8 mouse cellular contexts compared by ENCODE assay signal in the genomic region with DNA sequence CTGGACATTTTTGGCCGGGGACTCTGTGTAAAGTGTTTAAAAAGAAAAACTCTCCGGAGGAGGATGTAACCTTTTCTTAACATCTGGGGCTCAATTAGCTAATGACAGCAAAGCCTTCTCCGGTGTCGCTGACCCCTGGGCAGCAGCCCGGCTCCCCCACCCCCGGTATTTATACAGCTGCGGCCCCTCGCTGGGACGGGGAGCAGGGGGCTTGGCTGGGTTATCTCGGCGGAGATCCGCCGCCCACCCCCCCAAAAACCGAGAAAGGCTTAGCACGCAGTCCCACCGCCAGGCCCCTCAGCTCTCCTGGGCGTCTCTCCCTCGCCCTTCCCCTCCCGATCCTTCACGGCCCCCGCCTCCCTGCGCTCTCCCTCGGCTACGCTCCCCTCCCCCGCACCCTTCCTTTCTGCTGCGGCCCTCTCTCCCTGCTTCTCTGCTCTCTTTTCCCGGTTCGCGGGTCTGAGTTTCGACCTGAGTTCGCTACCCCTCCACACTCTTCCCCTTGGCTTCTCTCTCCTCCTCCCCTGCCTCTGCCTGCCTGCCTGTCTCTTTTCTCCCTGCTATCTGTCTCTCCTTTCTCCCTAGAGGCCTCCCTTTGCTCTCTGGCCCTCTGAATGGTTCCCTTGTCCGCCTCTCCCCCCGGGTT. TPM values are rescaled to one million over a fixed set of nuclear protein-coding genes. Genes with fewer than 3 reads are reported as not detected.
DNase-seq lines count a peak whose midpoint lies in the region; ATAC-seq lines count a peak whose summit lies in the region.

No protein-coding gene starts in this region.

- H3K27me3 ChIP-seq in hindbrain, embryonic 12.5 days: peaks cover 75% of the 10 kb centered on the region
- peaks cover 49% of the 10 kb centered on the region for H3K27me3 ChIP-seq in liver, embryonic 16.5 days (ENCODE audit: control insufficient read depth, insufficient read depth, low read depth, low read length)

- peak overlapping the region; percentile 43 for H3K4me3 ChIP-seq in hindbrain, embryonic 12.5 days
- H3K4me3 ChIP-seq in liver, embryonic 16.5 days (ENCODE audit: low read depth, low read length): peak overlapping the region; percentile 52

- peak overlapping the region; percentile 82 for H3K4me2 ChIP-seq in hindbrain, embryonic 12.5 days (replicated peaks)
- H3K4me2 ChIP-seq in liver, embryonic 16.5 days (ENCODE audit: low read depth, low read length): peak overlapping the region; percentile 77

- H3K4me1 ChIP-seq in hindbrain, embryonic 12.5 days: peaks cover 43% of the 10 kb centered on the region
- H3K4me1 ChIP-seq in liver, embryonic 16.5 days (ENCODE audit: control insufficient read depth, low read depth, low read length): no peaks in the 10 kb centered on the region; the same call in none of the 2 replicates

- 1% methylated on average over 32 of the region's 33 CpGs for WGBS in hindbrain, embryonic 12.5 days
- under 1% methylated on average over 30 of the region's 33 CpGs for WGBS in liver, embryonic 16.5 days (ENCODE audit: insufficient replicate concordance)

- ATAC-seq in CD4-positive, CD25-positive, alpha-beta regulatory T cell, adult 4 months: no peak
- ATAC-seq in hindbrain, embryonic 12.5 days (ENCODE audit: low FRiP score): peak; percentile 55
- no peak for ATAC-seq in liver, embryonic 16.5 days (ENCODE audit: low read depth)
- no peak for ATAC-seq in cerebellum, adult (ENCODE audit: insufficient number of reproducible peaks, low FRiP score, low TSS enrichment)

- H3K36me3 ChIP-seq in hindbrain, embryonic 12.5 days: no peaks in the 10 kb centered on the region
- H3K36me3 ChIP-seq in liver, embryonic 16.5 days (ENCODE audit: control insufficient read depth, insufficient read depth): no peaks in the 10 kb centered on the region

- H3K27ac ChIP-seq in hindbrain, embryonic 12.5 days: peak overlapping the region; percentile 62
- H3K27ac ChIP-seq in liver, embryonic 16.5 days (ENCODE audit: low read length): no peak overlapping the region

- DNase-seq in CD4-positive, CD25-positive, alpha-beta regulatory T cell, adult 2 months (ENCODE audit: low read depth, low spot score): peak; percentile 16
- DNase-seq in urinary bladder, postnatal 25 days (ENCODE audit: low spot score): peak; percentile 31
- DNase-seq in urinary bladder, adult 2 months (ENCODE audit: low spot score): no peak
- peak; percentile 31 for DNase-seq in ovary, postnatal 10 days (ENCODE audit: low spot score)

- no peaks in the 10 kb centered on the region for H3K9me3 ChIP-seq in hindbrain, embryonic 12.5 days (replicated peaks)
- no peaks in the 10 kb centered on the region for H3K9me3 ChIP-seq in liver, embryonic 16.5 days (replicated peaks; ENCODE audit: control insufficient read depth, low read length)

- H3K9ac ChIP-seq in hindbrain, embryonic 12.5 days: peak overlapping the region; percentile 55
- H3K9ac ChIP-seq in liver, embryonic 16.5 days (ENCODE audit: low read depth, low read length): 0 out of 2 replicates have a peak overlapping the region, but pooled peaks have one; percentile 3

RNA-seq across cellular contexts. Expression of a gene that starts 42.0 kb away (rescaled TPM):
- polyA plus RNA-seq in CD4-positive, CD25-positive, alpha-beta regulatory T cell, adult 4 months (2017; shearing (Covaris generic)): not detected
- polyA plus RNA-seq in urinary bladder, adult 2 months (2012; rRNA removed): 21.2 and 21.9 TPM in 2 replicates
- polyA plus RNA-seq in hindbrain, embryonic 12.5 days (2016; fragmentation: Nextera tagmentation; extraction: Ambion mirVana): 29.1 and 30.2 TPM in 2 replicates
- 0.58 and 0.74 TPM in 2 replicates for polyA plus RNA-seq in liver, embryonic 16.5 days (2015; fragmentation: Nextera tagmentation; extraction: Ambion mirVana)

Comparison
In these comparisons a context has a peak if more than half of its experiments do, and no peak if none do; other contexts are left out.
1. RNA of a gene that starts 42.0 kb away (polyA plus RNA-seq): 29.1 to 30.2 TPM in hindbrain, embryonic 12.5 days and 21.2 to 21.9 TPM in urinary bladder, adult 2 months; 0.58 to 0.74 TPM in liver, embryonic 16.5 days and not detected in CD4-positive, CD25-positive, alpha-beta regulatory T cell, adult 4 months; every median in the first group is over 10 times any median in the second.